8 mouse cellular contexts compared by ENCODE assay signal in the genomic region with DNA sequence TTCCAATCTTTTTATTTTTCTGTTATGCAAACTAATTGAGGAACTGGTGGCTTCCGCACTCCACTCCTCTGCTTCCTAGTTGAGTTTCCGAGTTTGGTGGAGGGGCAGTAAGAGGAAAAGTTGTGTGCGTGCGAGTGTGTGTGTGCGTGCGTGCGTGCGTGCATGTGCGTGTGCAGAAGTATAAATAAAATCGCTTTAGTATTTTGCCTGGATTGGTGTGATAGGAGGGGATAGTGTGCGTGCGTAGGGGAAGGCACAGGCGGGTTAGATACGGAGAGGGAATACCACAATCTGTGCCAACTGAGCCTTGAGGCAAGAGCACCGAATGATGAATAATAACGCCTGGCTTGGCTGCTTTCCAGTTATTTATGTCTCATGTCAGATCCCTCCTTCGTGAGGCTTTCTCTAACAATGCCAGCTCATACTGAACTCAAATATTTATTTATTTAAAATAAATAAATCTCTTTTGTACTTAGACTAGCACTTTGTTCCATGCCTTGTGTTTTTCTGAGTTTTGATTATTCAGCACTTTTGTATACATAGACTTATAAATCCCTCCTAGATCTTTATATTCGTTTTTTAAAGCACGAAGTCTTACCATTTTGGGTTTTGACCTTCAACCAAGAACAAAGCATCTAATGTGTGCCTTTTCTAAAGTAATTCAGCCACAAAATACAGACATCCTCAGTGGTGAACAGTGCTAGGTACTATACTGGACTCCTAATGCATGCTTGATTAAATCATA. TPM values are rescaled to one million over a fixed set of nuclear protein-coding genes. Genes with fewer than 3 reads are reported as not detected.
DNase-seq lines count a peak whose midpoint lies in the region; ATAC-seq and TF ChIP-seq lines count a peak whose summit lies in the region.

No protein-coding gene starts in this region.

- ATAC-seq in granulocyte monocyte progenitor cell, adult 5-6 weeks (replicated peaks; ENCODE audit: poor library complexity, severe bottlenecking), result peak; percentile 23
- no peak for ATAC-seq in midbrain, embryonic 12.5 days (ENCODE audit: low FRiP score, low read depth)

- WGBS in cerebellum, adult 2 months, result 2% methylated on average over 19 of the region's 19 CpGs
- 3% methylated on average over 19 of the region's 19 CpGs for WGBS in midbrain, embryonic 12.5 days

- no peak for TF ChIP-seq CTCF in ES-Bruce4 (IDR thresholded peaks at IDR 0.05; ENCODE audit: low read depth, low read length)
- no peak for TF ChIP-seq CTCF in cerebellum, adult 2 months (IDR thresholded peaks at IDR 0.05; ENCODE audit: borderline replicate concordance, insufficient read depth, low read depth, low read length)

- TF ChIP-seq EP300 in ES-Bruce4 (IDR thresholded peaks at IDR 0.05; ENCODE audit: insufficient read depth, low read depth, low read length), result no peak

- peak overlapping the region; percentile 88 for H3K4me2 ChIP-seq in midbrain, embryonic 12.5 days (replicated peaks)

- H3K4me3 ChIP-seq in ES-Bruce4 (ENCODE audit: low read depth, low read length), result peak overlapping the region; percentile 100
- H3K4me3 ChIP-seq in cerebellum, adult 2 months (replicated peaks; ENCODE audit: insufficient read depth, low read depth, low read length), result peak overlapping the region; percentile 70
- H3K4me3 ChIP-seq in midbrain, embryonic 12.5 days, result peak overlapping the region; percentile 90

- H3K4me1 ChIP-seq in ES-Bruce4 (ENCODE audit: control insufficient read depth, insufficient read depth, low read length), result peaks cover 1% of the 10 kb centered on the region
- no peaks in the 10 kb centered on the region for H3K4me1 ChIP-seq in cerebellum, adult 2 months (ENCODE audit: control insufficient read depth, insufficient read depth, low read length)
- H3K4me1 ChIP-seq in midbrain, embryonic 12.5 days, result peaks cover 9% of the 10 kb centered on the region

- no peaks in the 10 kb centered on the region for H3K27me3 ChIP-seq in ES-Bruce4 (ENCODE audit: control insufficient read depth, insufficient read depth, low read length, poor library complexity, severe bottlenecking)
- no peaks in the 10 kb centered on the region for H3K27me3 ChIP-seq in cerebellum, adult 2 months (ENCODE audit: control insufficient read depth, insufficient read depth, low read length)
- H3K27me3 ChIP-seq in midbrain, embryonic 12.5 days, result 0 out of 2 replicates have a peak, but pooled peaks cover 5% of the 10 kb centered on the region

- peak overlapping the region; percentile 48 for H3K27ac ChIP-seq in ES-Bruce4 (ENCODE audit: insufficient read depth, low read length)
- H3K27ac ChIP-seq in cerebellum, adult 2 months (ENCODE audit: insufficient read depth, low read length), result no peak overlapping the region
- H3K27ac ChIP-seq in midbrain, embryonic 12.5 days (replicated peaks), result peak overlapping the region; percentile 99

- peak overlapping the region; percentile 97 for H3K9ac ChIP-seq in ES-Bruce4 (ENCODE audit: low read depth, poor library complexity, severe bottlenecking)
- H3K9ac ChIP-seq in midbrain, embryonic 12.5 days (replicated peaks), result peak overlapping the region; percentile 91

- peak; percentile 48 for DNase-seq in kidney, adult 9 months
- DNase-seq in kidney, adult 18-20 months, result no peak
- peak in 1 of 2 experiments; percentile 69 for DNase-seq in cerebellum, adult 2 months
- DNase-seq in layer of hippocampus, postnatal 14 days (ENCODE audit: low spot score in 2 of 2), result peak; percentile 48 to 53
- DNase-seq in spleen, adult 12 weeks (ENCODE audit: low spot score), result no peak

- H3K9me3 ChIP-seq in ES-Bruce4 (replicated peaks; ENCODE audit: control insufficient read depth, insufficient read depth, low read length, poor library complexity, severe bottlenecking), result no peaks in the 10 kb centered on the region
- H3K9me3 ChIP-seq in midbrain, embryonic 12.5 days, result no peaks in the 10 kb centered on the region

- H3K36me3 ChIP-seq in ES-Bruce4 (ENCODE audit: control insufficient read depth, insufficient read depth, low read length, poor library complexity, severe bottlenecking), result peaks cover 21% of the 10 kb centered on the region
- H3K36me3 ChIP-seq in midbrain, embryonic 12.5 days, result peaks cover 10% of the 10 kb centered on the region; the same call in 1 of the 2 replicates

- no peak for TF ChIP-seq POLR2A in ES-Bruce4 (IDR thresholded peaks at IDR 0.05; ENCODE audit: insufficient read depth, low read length)
- TF ChIP-seq POLR2A in cerebellum, adult 2 months (IDR thresholded peaks at IDR 0.05; ENCODE audit: borderline replicate concordance, insufficient read depth, low read length), result no peak

RNA-seq across cellular contexts. Expression of gene Tiparp, which starts 1.4 kb away (rescaled TPM):
- polyA plus RNA-seq in ES-Bruce4 (2011; ENCODE audit: insufficient read depth, insufficient read length, low read depth, missing spikeins), result 38.5 and 40.5 TPM in 2 replicates
- polyA plus RNA-seq in cerebellum, adult 2 months (2012; rRNA removed), result 7.9 and 8.3 TPM in 2 replicates
- total RNA-seq in granulocyte monocyte progenitor cell, adult 5-6 weeks (2014; fragmentation: Nextera tagmentation), result 10.0 and 16.2 TPM in 2 replicates
- total RNA-seq in granulocyte monocyte progenitor cell, adult 5-6 weeks (2017), result 30.0 and 32.4 TPM in 2 replicates
- 10 to 100 TPM; 19.3 to 19.6 TPM for total RNA-seq in layer of hippocampus, postnatal 14 days (2021)
- polyA plus RNA-seq in midbrain, embryonic 12.5 days (2016; fragmentation: Nextera tagmentation; extraction: Ambion mirVana), result 34.8 and 38.4 TPM in 2 replicates

Comparison
In these comparisons a context has a peak if more than half of its experiments do, and no peak if none do; other contexts are left out.
1. DNase-seq: peak in kidney, adult 9 months (single experiment) and layer of hippocampus, postnatal 14 days (2 of 2); none in kidney, adult 18-20 months (single experiment) and spleen, adult 12 weeks (single experiment).
2. Peak in every context shown above with its lines, with median percentiles within 50 percentile points of each other: H3K4me3 ChIP-seq.